Comparison of ENCODE assay signal across 8 mouse cellular contexts in genomic region chr1:157076257-157076656, GRCm38 (mm10). TPM values are rescaled to one million over a fixed set of nuclear protein-coding genes. Genes with fewer than 3 reads are reported as not detected.
A peak's percentile ranks its signal among the peaks of the same experiment; 100 is the strongest.
DNase-seq lines count a peak whose midpoint lies in the region; ATAC-seq and TF ChIP-seq lines count a peak whose summit lies in the region.

No protein-coding gene starts in this region.

- no peak overlapping the region for H3K9ac ChIP-seq in MEL (ENCODE audit: control insufficient read depth, low read depth, low read length, poor library complexity, severe bottlenecking)
- H3K9ac ChIP-seq in hindbrain, embryonic 11.5 days (ENCODE audit: low read depth, low read length): no peak overlapping the region
- no peak overlapping the region for H3K9ac ChIP-seq in lung, postnatal 0 days (replicated peaks; ENCODE audit: low read depth)

- no peaks in the 10 kb centered on the region for H3K27me3 ChIP-seq in MEL (ENCODE audit: control insufficient read depth in 1 of 2, insufficient read depth in 2 of 2, low read length in 2 of 2)
- H3K27me3 ChIP-seq in hindbrain, embryonic 11.5 days (ENCODE audit: control insufficient read depth, insufficient read depth, low read length): no peaks in the 10 kb centered on the region
- H3K27me3 ChIP-seq in lung, postnatal 0 days (replicated peaks; ENCODE audit: insufficient read depth, low read length): no peaks in the 10 kb centered on the region

- peak; percentile 61 to 83 (median 78) for TF ChIP-seq CTCF in MEL (IDR thresholded peaks at IDR 0.05 in 2 of 3, conservative IDR thresholded peaks at IDR 0.05 in 1 of 3; ENCODE audit: control insufficient read depth in 1 of 3, insufficient read depth in 1 of 3, low read depth in 2 of 3, low read length in 3 of 3, poor library complexity in 1 of 3, severe bottlenecking in 1 of 3)
- peak; percentile 97 for TF ChIP-seq CTCF in lung, postnatal 0 days (IDR thresholded peaks at IDR 0.05)

- no peak overlapping the region for H3K27ac ChIP-seq in MEL (ENCODE audit: control insufficient read depth, low read depth, low read length)
- H3K27ac ChIP-seq in hindbrain, embryonic 11.5 days (ENCODE audit: low read depth, low read length): no peak overlapping the region
- no peak overlapping the region for H3K27ac ChIP-seq in lung, postnatal 0 days (ENCODE audit: low read length)

- no peak overlapping the region for H3K4me2 ChIP-seq in hindbrain, embryonic 11.5 days (replicated peaks; ENCODE audit: low read depth, low read length)
- no peak overlapping the region for H3K4me2 ChIP-seq in lung, postnatal 0 days (replicated peaks; ENCODE audit: low read depth, low read length)

- H3K9me3 ChIP-seq in MEL (replicated peaks; ENCODE audit: insufficient read depth, low read length): no peaks in the 10 kb centered on the region
- no peaks in the 10 kb centered on the region for H3K9me3 ChIP-seq in hindbrain, embryonic 11.5 days (ENCODE audit: control insufficient read depth, low read length)
- no peaks in the 10 kb centered on the region for H3K9me3 ChIP-seq in lung, postnatal 0 days (ENCODE audit: low read length)

- ATAC-seq in hindbrain, embryonic 11.5 days (ENCODE audit: low FRiP score): peak; percentile 68
- peak; percentile 70 for ATAC-seq in lung, postnatal 0 days

- no peaks in the 10 kb centered on the region for H3K4me1 ChIP-seq in MEL (ENCODE audit: control insufficient read depth in 1 of 2, insufficient read depth in 2 of 2, low read length in 2 of 2)
- 0 out of 2 replicates have a peak, but pooled peaks cover 3% of the 10 kb centered on the region for H3K4me1 ChIP-seq in hindbrain, embryonic 11.5 days (replicated peaks; ENCODE audit: control insufficient read depth, insufficient read depth, low read length)
- H3K4me1 ChIP-seq in lung, postnatal 0 days (ENCODE audit: insufficient read depth, low read depth, low read length): no peaks in the 10 kb centered on the region

- peak overlapping the region; percentile 54 for H3K4me3 ChIP-seq in MEL (ENCODE audit: control insufficient read depth in 1 of 2, insufficient read depth in 1 of 2, low read depth in 2 of 2, low read length in 2 of 2)
- no peak overlapping the region for H3K4me3 ChIP-seq in hindbrain, embryonic 11.5 days (ENCODE audit: low read depth, low read length)
- no peak overlapping the region for H3K4me3 ChIP-seq in lung, postnatal 0 days (ENCODE audit: low read depth, low read length)

- TF ChIP-seq EP300 in MEL (IDR thresholded peaks at IDR 0.05; ENCODE audit: low read depth in 1 of 2, low read length in 2 of 2): no peak
- no peak for TF ChIP-seq EP300 in lung, postnatal 0 days (IDR thresholded peaks at IDR 0.05)

- H3K36me3 ChIP-seq in MEL (ENCODE audit: control insufficient read depth in 1 of 2, insufficient read depth in 2 of 2, low read length in 2 of 2): no peaks in the 10 kb centered on the region
- H3K36me3 ChIP-seq in hindbrain, embryonic 11.5 days (ENCODE audit: control insufficient read depth, insufficient read depth, low read length): no peaks in the 10 kb centered on the region
- H3K36me3 ChIP-seq in lung, postnatal 0 days (ENCODE audit: insufficient read depth, low read length): no peaks in the 10 kb centered on the region

- 9% methylated on average over 14 of the region's 15 CpGs for WGBS in hindbrain, embryonic 11.5 days
- 2% methylated on average over 15 of the region's 15 CpGs for WGBS in lung, postnatal 0 days

- no peak for TF ChIP-seq POLR2A in MEL (IDR thresholded peaks at IDR 0.05; ENCODE audit: control insufficient read depth in 1 of 2, insufficient read depth in 1 of 2, low read depth in 1 of 2, low read length in 2 of 2, poor library complexity in 1 of 2)

- DNase-seq in MEL (ENCODE audit: low read depth, low spot score): peak; percentile 69
- DNase-seq in cerebellum, adult 8-10 months: peak; percentile 79
- peak; percentile 47 to 90 for DNase-seq in frontal cortex, adult 2 months (ENCODE audit: extremely low spot score in 1 of 2, low spot score in 1 of 2)
- peak; percentile 96 for DNase-seq in hindbrain, embryonic 11.5 days (ENCODE audit: low spot score)
- peak; percentile 56 for DNase-seq in layer of hippocampus, adult 9-11 months
- DNase-seq in lung, postnatal 0 days (ENCODE audit: low spot score): peak; percentile 83
- DNase-seq in retina, adult 2 months (ENCODE audit: low read depth, low spot score): peak; percentile 61
- DNase-seq in thymus, postnatal 4 days: peak; percentile 90

- H3K79me2 ChIP-seq in MEL (ENCODE audit: control insufficient read depth, insufficient read depth, low read length, poor library complexity): no peaks in the 10 kb centered on the region

- TF ChIP-seq RAD21 in MEL (IDR thresholded peaks at IDR 0.05; ENCODE audit: low read depth, low read length): peak; percentile 59

TF ChIP-seq in MEL, 35 proteins besides CTCF, POLR2A, EP300 and RAD21:
- peak; percentile 18; the same call in 1 of the 2 replicates for TF ChIP-seq MAX (IDR thresholded peaks at IDR 0.05; ENCODE audit: low read length)
- no peak for TF ChIP-seq NRF1 (IDR thresholded peaks at IDR 0.05; ENCODE audit: insufficient read depth, low read depth, low read length, poor library complexity, severe bottlenecking)
- TF ChIP-seq SMC3 (IDR thresholded peaks at IDR 0.05; ENCODE audit: low read depth, low read length): peak; percentile 82
- peak; percentile 84 for TF ChIP-seq ZC3H11A (IDR thresholded peaks at IDR 0.05; ENCODE audit: low read depth, low read length)
- no peak for TF ChIP-seq UBTF (IDR thresholded peaks at IDR 0.05; ENCODE audit: borderline replicate concordance, insufficient read depth, low read depth, low read length)

RNA-seq across cellular contexts. Expression of gene Tex35, which starts 32.2 kb away (rescaled TPM):
- not detected in 2 replicates for total RNA-seq in MEL (2012; rRNA removed)
- not detected for polyA plus RNA-seq in MEL (2012; ENCODE audit: insufficient read depth in 1 of 2, insufficient read length in 2 of 2, low read depth in 1 of 2, low replicate concordance in 2 of 2, missing spikeins in 1 of 2)
- 0.10 TPM in 1 of 2 replicates, not detected in the other for polyA plus RNA-seq in frontal cortex, adult 2 months (2012; rRNA removed)
- polyA plus RNA-seq in hindbrain, embryonic 11.5 days (2014; fragmentation: Nextera tagmentation; extraction: Ambion mirVana): not detected in 2 replicates
- polyA plus RNA-seq in lung, postnatal 0 days (2015; fragmentation: Nextera tagmentation; extraction: Ambion mirVana): not detected in 2 replicates

Comparison
In these comparisons a context has a peak if more than half of its experiments do, and no peak if none do; other contexts are left out.
1. H3K4me3 ChIP-seq: peak in MEL (2 of 2); none in hindbrain, embryonic 11.5 days (single experiment) and lung, postnatal 0 days (single experiment).
2. Peak in every context shown above with its lines, with median percentiles within 50 percentile points of each other: DNase-seq.